Mouse (Mus musculus) G1E (cell line): ENCODE measurements around the gene Htr6. TPM values are rescaled to one million over a fixed set of nuclear protein-coding genes. Genes with fewer than 3 reads are reported as not detected.

Source experiments
- ATAC-seq: 2 replicates; pipeline ENCODE4 v1.8.0; 2016; ENCODE audit warnings: mild to moderate bottlenecking; ENCODE audit not compliant: insufficient number of reproducible peaks, poor library complexity, low FRiP score, severe bottlenecking; ENCODE audit errors: extremely low read depth
- DNase-seq: peaks from one replicate; pipeline ENCODE4 v3.0.0; 2012; ENCODE audit warnings: low spot score
- H3K27me3 ChIP-seq: 2 replicates; pipeline ENCODE4 v1.6.1; 2012; ENCODE audit warnings: mild to moderate bottlenecking, low read length, inconsistent platforms; ENCODE audit not compliant: insufficient read depth
- H3K36me3 ChIP-seq: replicated peaks from 2 replicates; pipeline ENCODE3; 2012; ENCODE audit warnings: mild to moderate bottlenecking, inconsistent platforms
- H3K4me1 ChIP-seq: 2 replicates; pipeline ENCODE4 v1.6.1; 2012; ENCODE audit warnings: low read depth, low read length, inconsistent platforms, mixed read lengths; ENCODE audit not compliant: insufficient read depth
- H3K4me3 ChIP-seq: 2 replicates; pipeline ENCODE4 v1.5.1; 2012; ENCODE audit warnings: low read depth, mild to moderate bottlenecking, inconsistent platforms, low read length, moderate library complexity, mixed read lengths
- H3K9me3 ChIP-seq: replicated peaks from 2 replicates; pipeline ENCODE4 v1.6.1; 2012; ENCODE audit warnings: inconsistent platforms
- CTCF ChIP-seq: IDR thresholded peaks from 2 replicates; pipeline ENCODE4 v1.5.1; 2012; ENCODE audit warnings: low read depth, low read length, inconsistent platforms, mixed read lengths
- GATA1 ChIP-seq: IDR thresholded peaks from 2 replicates; pipeline ENCODE4 v1.6.1; 2012; ENCODE audit warnings: borderline replicate concordance, low read length, inconsistent platforms, mixed read lengths
- GATA2 ChIP-seq: IDR thresholded peaks from 2 replicates; pipeline ENCODE4 v1.6.1; 2012; ENCODE audit warnings: low read depth, low read length, inconsistent platforms, borderline replicate concordance
- POLR2AphosphoS5 ChIP-seq: IDR thresholded peaks from 2 replicates; pipeline ENCODE4 v1.6.1; 2012; ENCODE audit warnings: low read depth, low read length, inconsistent platforms; ENCODE audit not compliant: insufficient replicate concordance
- TAL1 ChIP-seq: conservative IDR thresholded peaks from 2 replicates; pipeline ENCODE4 v1.6.1; 2012; ENCODE audit warnings: low read depth, low read length, inconsistent platforms, mixed read lengths
- polyA plus RNA-seq: library from polyadenylated mRNA; stranded (reverse); fragments of >175 nt; gene quantifications from 2 replicates; pipeline ENCODE4 v1.2.3, GENCODE M21; 2012
- total RNA-seq, 2 experiments: library from RNA; stranded (forward) in 1 of 2; stranded (reverse) in 1 of 2; fragments of 200-1000 nt in 1 of 2; fragments of >200 nt in 1 of 2; fragmentation: Nextera tagmentation in 1 of 2; gene quantifications; 2 replicates each; pipeline ENCODE4 v1.2.3; 2014 to 2017

The Htr6 gene
- total and polyA plus RNA-seq, 3 experiments, result not detected

DNA sequence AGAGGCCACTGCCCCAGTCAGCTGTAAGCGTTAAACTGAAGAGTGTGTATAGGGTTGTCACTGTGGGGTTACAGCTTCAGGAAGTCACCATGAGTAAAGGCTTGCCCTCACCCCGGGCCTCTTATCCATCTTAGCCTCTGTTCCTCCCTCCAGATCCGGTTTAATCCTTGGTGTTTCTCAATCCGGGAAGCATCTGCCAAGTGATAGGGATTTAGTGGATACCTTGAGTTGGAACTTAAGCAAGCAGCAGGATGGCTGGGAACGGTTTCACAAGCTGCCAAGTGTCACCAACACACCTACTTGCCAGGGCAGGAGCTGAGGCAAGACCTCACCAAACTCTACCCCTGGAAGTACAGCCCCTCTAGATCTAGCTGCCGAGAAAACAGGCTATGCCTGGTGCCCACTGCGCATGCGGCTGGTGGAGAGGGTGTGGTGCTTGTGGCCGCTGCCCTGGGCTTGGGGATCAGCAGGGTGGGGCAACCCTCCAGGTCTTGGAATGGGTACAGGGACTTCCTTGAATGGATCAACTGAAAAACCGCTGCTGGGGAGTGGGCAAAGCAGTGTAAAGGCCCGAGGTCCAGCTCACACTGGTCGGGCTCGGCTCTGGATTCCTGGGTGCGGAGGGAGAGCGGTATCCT, 15.1 kb upstream of the Htr6 start:
- Histone ChIP-seq H3K36me3 (no peaks in the 10 kb centered on the region), H3K9me3 (peaks cover 18% of the 10 kb centered on the region), H3K27me3 (peaks cover 75% of the 10 kb centered on the region), H3K4me1 (peaks cover 3% of the 10 kb centered on the region; the same call in 1 of the 2 replicates), H3K4me3 (no peak overlapping the region)
- no peak for DNase-seq
- ATAC-seq, result no peak
- no peak for TF ChIP-seq CTCF
- no peak for TF ChIP-seq GATA2
- TF ChIP-seq TAL1, result no peak
- no peak for TF ChIP-seq GATA1
- TF ChIP-seq POLR2AphosphoS5, result no peak

DNA sequence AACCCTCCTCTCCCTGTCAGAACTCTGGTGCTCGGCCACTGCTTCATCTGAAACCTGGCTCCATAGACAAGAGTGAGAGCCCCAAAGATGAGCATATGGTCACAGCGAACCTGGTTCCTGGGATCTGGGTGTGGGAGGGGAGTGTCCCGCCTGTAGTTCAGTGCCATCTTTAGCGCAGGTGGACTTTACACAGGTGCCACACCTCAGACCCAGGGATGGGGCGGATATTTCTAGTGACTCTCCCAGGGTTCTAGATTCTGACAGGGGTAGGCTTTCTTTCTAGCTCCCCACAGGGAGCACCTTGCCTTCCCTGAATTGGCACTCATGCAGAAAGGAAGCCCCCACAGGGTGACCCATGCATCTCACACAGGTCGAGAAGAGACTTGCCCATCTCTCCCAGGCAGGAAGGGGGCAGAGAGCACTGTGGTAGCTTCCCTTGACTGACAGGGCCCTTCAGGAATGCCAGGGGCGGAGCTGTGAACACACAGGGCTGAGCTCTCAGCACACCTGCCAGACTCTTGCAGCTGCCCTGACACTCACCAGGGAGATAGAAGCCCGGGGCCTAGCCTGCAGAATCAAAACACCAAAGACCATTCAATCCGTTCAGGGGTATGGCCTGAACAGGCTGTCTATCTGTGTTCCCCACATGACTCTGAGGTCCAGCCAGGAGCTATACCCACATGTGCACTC, 13.8 kb upstream of the Htr6 start:
- ATAC-seq, result no peak
- TF ChIP-seq POLR2AphosphoS5, result no peak
- no peak for TF ChIP-seq GATA1
- no peak for TF ChIP-seq CTCF
- TF ChIP-seq GATA2, result no peak
- TF ChIP-seq TAL1, result no peak

DNA sequence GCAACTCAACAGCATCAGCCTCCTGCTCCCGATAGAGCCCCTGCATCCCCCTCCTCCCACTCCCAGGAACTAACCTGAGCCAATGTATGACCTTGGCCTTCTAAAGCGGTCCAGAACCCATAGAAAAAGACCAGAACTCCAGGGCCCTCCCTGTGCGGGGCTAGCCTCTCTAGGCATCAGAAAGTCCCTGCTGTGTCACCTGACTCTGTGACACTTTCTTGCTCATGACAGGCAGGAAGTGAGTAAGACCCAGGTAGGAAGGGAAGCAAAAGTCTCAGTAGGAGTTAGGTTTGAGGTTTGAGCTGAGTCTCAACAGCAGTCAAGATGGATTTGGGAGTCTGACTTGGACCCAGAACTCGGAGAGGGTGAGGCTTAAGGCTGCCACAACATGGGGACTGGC, 11.6 kb upstream of the Htr6 start:
- Histone ChIP-seq H3K4me1 (peaks cover 6% of the 10 kb centered on the region; the same call in 1 of the 2 replicates), H3K9me3 (no peaks in the 10 kb centered on the region), H3K27me3 (peaks cover 75% of the 10 kb centered on the region), H3K36me3 (no peaks in the 10 kb centered on the region), H3K4me3 (no peak overlapping the region)
- ATAC-seq (no peak), DNase-seq (no peak)
- no peak for TF ChIP-seq GATA1
- no peak for TF ChIP-seq CTCF
- no peak for TF ChIP-seq GATA2
- no peak for TF ChIP-seq POLR2AphosphoS5
- no peak for TF ChIP-seq TAL1

More for the DNA sequence above, 13.8 kb upstream of the Htr6 start:
- peaks cover 77% of the 10 kb centered on the region for H3K27me3 ChIP-seq
- peaks cover 12% of the 10 kb centered on the region for H3K9me3 ChIP-seq
- H3K4me3 ChIP-seq, result no peak overlapping the region
- peaks cover 6% of the 10 kb centered on the region; the same call in 1 of the 2 replicates for H3K4me1 ChIP-seq
- H3K36me3 ChIP-seq, result no peaks in the 10 kb centered on the region
- DNase-seq, result no peak

DNA sequence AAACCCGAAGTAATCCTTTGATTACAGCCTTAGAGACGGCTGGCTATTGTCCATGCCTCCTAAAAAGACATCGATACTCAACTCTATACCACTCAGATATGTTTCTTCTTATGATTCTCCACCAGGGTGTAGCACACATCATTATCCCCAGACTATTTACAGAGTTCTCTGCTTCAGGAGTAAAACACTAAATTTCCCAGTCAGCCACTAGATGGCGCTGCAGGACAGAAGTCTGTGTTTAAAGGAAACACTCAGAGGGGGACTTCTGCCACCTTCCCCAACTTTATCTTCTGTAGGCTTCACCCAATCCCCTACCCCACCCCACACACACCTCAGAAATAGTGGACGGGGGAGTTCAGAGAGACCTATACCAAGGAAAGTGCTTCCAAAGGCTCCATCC, 10.7 kb upstream of the Htr6 start:
- no peak overlapping the region for H3K4me3 ChIP-seq
- peak; percentile 54 for DNase-seq
- peaks cover 6% of the 10 kb centered on the region; the same call in 1 of the 2 replicates for H3K4me1 ChIP-seq
- H3K9me3 ChIP-seq, result no peaks in the 10 kb centered on the region
- TF ChIP-seq CTCF, result peak; percentile 62
- TF ChIP-seq TAL1, result no peak
- no peak for TF ChIP-seq GATA1
- TF ChIP-seq POLR2AphosphoS5, result no peak
- TF ChIP-seq GATA2, result no peak
- no peaks in the 10 kb centered on the region for H3K36me3 ChIP-seq
- H3K27me3 ChIP-seq, result peaks cover 72% of the 10 kb centered on the region
- no peak; the same call in 1 of the 2 replicates for ATAC-seq

DNA sequence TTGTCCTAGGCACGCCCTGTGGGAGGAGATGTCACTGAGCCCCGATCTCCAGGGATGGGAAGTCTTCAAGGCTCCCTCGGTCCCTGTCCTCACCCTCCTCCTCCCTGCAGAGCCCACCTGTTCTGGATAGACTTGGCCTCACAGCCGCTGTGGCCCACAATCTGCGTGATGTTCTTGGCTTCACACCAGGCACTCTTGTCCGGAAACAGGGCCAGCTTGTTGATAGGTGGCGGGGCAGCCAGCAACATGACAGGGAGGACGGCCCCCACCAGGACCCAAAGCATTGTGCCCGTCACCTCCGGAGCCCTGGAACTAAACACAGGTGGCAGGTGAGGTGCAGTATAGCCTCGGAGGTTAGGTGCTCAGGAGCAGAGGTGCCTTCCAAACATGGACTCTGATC, 10.0 kb upstream of the Htr6 start:
- ATAC-seq (no peak), DNase-seq (no peak)
- no peak for TF ChIP-seq GATA1
- TF ChIP-seq TAL1, result no peak
- no peak for TF ChIP-seq GATA2
- no peak for TF ChIP-seq POLR2AphosphoS5
- TF ChIP-seq CTCF, result no peak
- no peaks in the 10 kb centered on the region for H3K36me3 ChIP-seq
- H3K4me3 ChIP-seq, result no peak overlapping the region
- no peaks in the 10 kb centered on the region for H3K9me3 ChIP-seq
- peaks cover 4% of the 10 kb centered on the region; the same call in 1 of the 2 replicates for H3K4me1 ChIP-seq
- H3K27me3 ChIP-seq, result peaks cover 65% of the 10 kb centered on the region

DNA sequence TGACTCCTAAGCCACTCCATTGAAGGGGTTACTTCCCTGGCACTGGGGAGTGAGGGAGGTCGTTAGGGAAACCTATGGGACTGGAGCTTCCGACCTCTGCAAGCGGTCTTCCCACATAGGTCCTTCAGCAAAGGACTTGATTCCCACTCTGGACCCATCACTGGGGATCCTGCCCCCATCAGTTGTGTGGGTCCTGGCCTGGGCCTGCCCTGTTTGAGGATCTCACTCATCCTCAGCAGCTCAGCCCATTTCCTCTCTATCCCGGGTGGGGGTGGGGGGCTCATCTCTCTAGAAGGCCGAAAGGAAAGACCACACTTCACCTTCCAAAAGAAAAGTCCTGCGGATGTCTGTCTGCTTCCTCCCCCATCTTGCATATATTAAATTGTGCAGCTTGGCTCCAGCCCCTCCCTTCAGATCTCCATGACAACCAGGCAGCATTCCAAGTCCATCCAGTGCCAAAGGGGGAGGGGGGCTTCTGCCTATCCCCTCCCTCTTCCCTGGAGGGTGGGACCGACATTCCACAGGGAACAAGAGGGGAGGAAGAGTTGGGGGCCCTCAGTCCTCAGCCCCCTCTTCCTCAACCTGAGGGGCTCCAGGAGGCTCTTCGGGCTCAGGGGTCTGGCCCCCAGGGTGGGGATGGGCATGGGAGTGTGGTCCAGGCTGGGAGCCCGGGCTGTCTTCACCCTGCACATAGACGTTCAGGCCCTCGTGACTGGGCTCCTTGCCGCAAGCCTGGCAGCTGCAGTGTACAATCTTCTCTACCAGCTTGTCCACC, 7.6 kb upstream of the Htr6 start:
- Histone ChIP-seq H3K4me3 (no peak overlapping the region), H3K27me3 (peaks cover 50% of the 10 kb centered on the region), H3K9me3 (no peaks in the 10 kb centered on the region), H3K4me1 (peaks cover 12% of the 10 kb centered on the region), H3K36me3 (no peaks in the 10 kb centered on the region)
- no peak for TF ChIP-seq GATA1
- no peak for TF ChIP-seq CTCF
- no peak for TF ChIP-seq POLR2AphosphoS5
- no peak for TF ChIP-seq GATA2
- TF ChIP-seq TAL1, result no peak
- ATAC-seq, result no peak
- DNase-seq, result no peak
